Mouse (Mus musculus): Measurements from ENCODE around the gene Mtmr12.
"Not testable (repeated sequence)": the region's sequence is repeated elsewhere in the genome, so short reads cannot be mapped to it uniquely, and the experiment has no call there.

The Mtmr12 gene

GRCm38 (mm10) chr15:12204319-12205159 lies at the start of gene Mtmr12:
Mtmr12 (plus strand) TSS chr15:12205028.
- DNase-seq (ENCODE audit: extremely low spot score, low read depth, low spot score) = peak; percentile 93

- DNase-seq (ENCODE audit: extremely low spot score, low read depth, low spot score) = no peak
These were observed 26.7 kb upstream of the Mtmr12 start for GRCm38 (mm10) chr15:12178126-12178525.

- not testable (repeated sequence) for DNase-seq (ENCODE audit: extremely low spot score, low read depth, low spot score)
These were observed 23.5 kb upstream of the Mtmr12 start for GRCm38 (mm10) chr15:12181181-12181805.

- no peak for DNase-seq (ENCODE audit: extremely low spot score, low read depth, low spot score)
These were observed 10.7 kb upstream of the Mtmr12 start for GRCm38 (mm10) chr15:12193880-12194816.

- no peak for DNase-seq (ENCODE audit: extremely low spot score, low read depth, low spot score)
These were observed 9.8 kb upstream of the Mtmr12 start for GRCm38 (mm10) chr15:12194817-12195735.

GRCm38 (mm10) chr15:12195966-12196365 lies 8.9 kb upstream of the Mtmr12 start:
- DNase-seq (ENCODE audit: extremely low spot score, low read depth, low spot score) = no peak

GRCm38 (mm10) chr15:12196410-12197191 lies 8.2 kb upstream of the Mtmr12 start:
- peak; percentile 68 for DNase-seq (ENCODE audit: extremely low spot score, low read depth, low spot score)

GRCm38 (mm10) chr15:12197361-12197760 lies 7.5 kb upstream of the Mtmr12 start:
- DNase-seq (ENCODE audit: extremely low spot score, low read depth, low spot score) = no peak

GRCm38 (mm10) chr15:12200021-12200420 lies 4.8 kb upstream of the Mtmr12 start:
- no peak for DNase-seq (ENCODE audit: extremely low spot score, low read depth, low spot score)

GRCm38 (mm10) chr15:12201856-12202255 lies 3.0 kb upstream of the Mtmr12 start:
- DNase-seq (ENCODE audit: extremely low spot score, low read depth, low spot score) = no peak

- DNase-seq (ENCODE audit: extremely low spot score, low read depth, low spot score) = no peak
These were observed 2.4 kb upstream of the Mtmr12 start for GRCm38 (mm10) chr15:12202456-12202855.

- not testable (repeated sequence) for DNase-seq (ENCODE audit: extremely low spot score, low read depth, low spot score)
These were observed 1.8 kb upstream of the Mtmr12 start for GRCm38 (mm10) chr15:12203008-12203407.

- no peak for DNase-seq (ENCODE audit: extremely low spot score, low read depth, low spot score)
These were observed 1.1 kb upstream of the Mtmr12 start for GRCm38 (mm10) chr15:12203512-12204318.

- DNase-seq (ENCODE audit: extremely low spot score, low read depth, low spot score) = no peak
These were observed 503 bp downstream of the Mtmr12 start for GRCm38 (mm10) chr15:12205160-12205901.

GRCm38 (mm10) chr15:12205902-12206645 lies 1.2 kb downstream of the Mtmr12 start:
- no peak for DNase-seq (ENCODE audit: extremely low spot score, low read depth, low spot score)

GRCm38 (mm10) chr15:12206646-12207222 lies 1.9 kb downstream of the Mtmr12 start:
- DNase-seq (ENCODE audit: extremely low spot score, low read depth, low spot score) = no peak

Measured in hindlimb bud, embryonic 11.5 days (tissue).